Mouse (Mus musculus): ENCODE data around the gene Gm20388. TPM values are rescaled to one million over a fixed set of nuclear protein-coding genes. Genes with fewer than 3 reads are reported as not detected.
A peak's percentile ranks its signal among the peaks of the same experiment; 100 is the strongest.
"Not testable (repeated sequence)": the region's sequence is repeated elsewhere in the genome, so short reads cannot be mapped to it uniquely, and the experiment has no call there.

The Gm20388 gene
- total RNA-seq, 2 experiments from 2014 or later, result 18.5 to 23.8 TPM

GRCm38 (mm10) chr8:123211876-123212275 lies 3301.2 kb downstream of the Gm20388 start:
- ATAC-seq (replicated peaks; ENCODE audit: poor library complexity, severe bottlenecking), result no peak

- peak; percentile 92 for ATAC-seq (replicated peaks; ENCODE audit: poor library complexity, severe bottlenecking)
Observed at GRCm38 (mm10) chr8:123212321-123213117, 3301.9 kb downstream of the Gm20388 start, which contains the start of the genes Chmp1a and Spata33. Gene Chmp1a (minus strand): TSS chr8:123212763. Gene Spata33 (plus strand): TSS chr8:123212832.

GRCm38 (mm10) chr8:123213118-123213772 lies 3302.6 kb downstream of the Gm20388 start:
- ATAC-seq (replicated peaks; ENCODE audit: poor library complexity, severe bottlenecking), result peak; percentile 5; the same call in 1 of the 2 replicates

- ATAC-seq (replicated peaks; ENCODE audit: poor library complexity, severe bottlenecking), result no peak
Observed at GRCm38 (mm10) chr8:123215430-123215829, 3304.8 kb downstream of the Gm20388 start.

- ATAC-seq (replicated peaks; ENCODE audit: poor library complexity, severe bottlenecking), result no peak
Observed at GRCm38 (mm10) chr8:123220917-123221316, 3310.3 kb downstream of the Gm20388 start.

- ATAC-seq (replicated peaks; ENCODE audit: poor library complexity, severe bottlenecking), result peak; percentile 94
Observed at GRCm38 (mm10) chr8:123224278-123225266, 3313.9 kb downstream of the Gm20388 start, which contains the start of gene Cdk10. Gene Cdk10 (plus strand): TSS chr8:123224842.

GRCm38 (mm10) chr8:123228416-123228815 lies 3317.8 kb downstream of the Gm20388 start:
- no peak for ATAC-seq (replicated peaks; ENCODE audit: poor library complexity, severe bottlenecking)

GRCm38 (mm10) chr8:123230326-123230725 lies 3319.7 kb downstream of the Gm20388 start:
- not testable (repeated sequence) for ATAC-seq (replicated peaks; ENCODE audit: poor library complexity, severe bottlenecking)

GRCm38 (mm10) chr8:123231742-123232141 lies 3321.1 kb downstream of the Gm20388 start:
- no peak for ATAC-seq (replicated peaks; ENCODE audit: poor library complexity, severe bottlenecking)

GRCm38 (mm10) chr8:123232553-123232952 lies 3321.9 kb downstream of the Gm20388 start:
- ATAC-seq (replicated peaks; ENCODE audit: poor library complexity, severe bottlenecking), result no peak

- no peak for ATAC-seq (replicated peaks; ENCODE audit: poor library complexity, severe bottlenecking)
Observed at GRCm38 (mm10) chr8:123233300-123233699, 3322.7 kb downstream of the Gm20388 start.

- no peak for ATAC-seq (replicated peaks; ENCODE audit: poor library complexity, severe bottlenecking)
Observed at GRCm38 (mm10) chr8:123233760-123234159, 3323.1 kb downstream of the Gm20388 start.

GRCm38 (mm10) chr8:123234918-123235519 lies 3324.4 kb downstream of the Gm20388 start:
- ATAC-seq (replicated peaks; ENCODE audit: poor library complexity, severe bottlenecking), result no peak; the same call in 1 of the 2 replicates

- peak; percentile 94 for ATAC-seq (replicated peaks; ENCODE audit: poor library complexity, severe bottlenecking)
Observed at GRCm38 (mm10) chr8:123235520-123236497, 3325.2 kb downstream of the Gm20388 start, which contains the start of gene Spata2l. Gene Spata2l (minus strand): TSS chr8:123236233.

- ATAC-seq (replicated peaks; ENCODE audit: poor library complexity, severe bottlenecking), result no peak
Observed at GRCm38 (mm10) chr8:123239398-123239797, 3328.8 kb downstream of the Gm20388 start.

GRCm38 (mm10) chr8:123242107-123242923 lies 3331.7 kb downstream of the Gm20388 start:
- ATAC-seq (replicated peaks; ENCODE audit: poor library complexity, severe bottlenecking), result no peak

GRCm38 (mm10) chr8:123243053-123243452 lies 3332.4 kb downstream of the Gm20388 start:
- no peak for ATAC-seq (replicated peaks; ENCODE audit: poor library complexity, severe bottlenecking)

GRCm38 (mm10) chr8:123244382-123244781 lies 3333.7 kb downstream of the Gm20388 start:
- ATAC-seq (replicated peaks; ENCODE audit: poor library complexity, severe bottlenecking), result no peak
